ENCODE assay signal across 8 mouse cellular contexts in genomic region chr2:151543063-151543895, GRCm38 (mm10). TPM values are rescaled to one million over a fixed set of nuclear protein-coding genes. Genes with fewer than 3 reads are reported as not detected.
DNase-seq lines count a peak whose midpoint lies in the region; ATAC-seq lines count a peak whose summit lies in the region.

No protein-coding gene starts in this region.

- WGBS in intestine, embryonic 15.5 days: 2% methylated on average over 21 of the region's 21 CpGs
- 2% methylated on average over 21 of the region's 21 CpGs for WGBS in limb, embryonic 11.5 days
- WGBS in midbrain, embryonic 13.5 days: 2% methylated on average over 20 of the region's 21 CpGs

- H3K4me2 ChIP-seq in intestine, embryonic 15.5 days (replicated peaks): peak overlapping the region; percentile 67
- H3K4me2 ChIP-seq in limb, embryonic 11.5 days (ENCODE audit: low read depth, severe bottlenecking): peak overlapping the region; percentile 81
- peak overlapping the region; percentile 79 for H3K4me2 ChIP-seq in midbrain, embryonic 13.5 days (replicated peaks)

- peaks cover 73% of the 10 kb centered on the region for H3K4me1 ChIP-seq in megakaryocyte, embryonic 14.5 days
- H3K4me1 ChIP-seq in intestine, embryonic 15.5 days (replicated peaks): peaks cover 27% of the 10 kb centered on the region
- peaks cover 13% of the 10 kb centered on the region; the same call in 1 of the 2 replicates for H3K4me1 ChIP-seq in limb, embryonic 11.5 days (ENCODE audit: control insufficient read depth, insufficient read depth, low read length)
- peaks cover 46% of the 10 kb centered on the region for H3K4me1 ChIP-seq in midbrain, embryonic 13.5 days (replicated peaks)

- H3K36me3 ChIP-seq in megakaryocyte, embryonic 14.5 days (replicated peaks; ENCODE audit: low read length): peaks cover 39% of the 10 kb centered on the region
- no peaks in the 10 kb centered on the region for H3K36me3 ChIP-seq in intestine, embryonic 15.5 days
- H3K36me3 ChIP-seq in limb, embryonic 11.5 days (ENCODE audit: control insufficient read depth, insufficient read depth, low read length): peaks cover 5% of the 10 kb centered on the region; the same call in 1 of the 2 replicates
- H3K36me3 ChIP-seq in midbrain, embryonic 13.5 days: peaks cover 23% of the 10 kb centered on the region

- no peak for ATAC-seq in megakaryocyte, adult 5-6 weeks (ENCODE audit: poor library complexity, severe bottlenecking)
- peak; percentile 19; the same call in 1 of the 2 replicates for ATAC-seq in intestine, embryonic 15.5 days
- 0 out of 2 replicates have a peak, but pooled peaks have one; percentile 7 for ATAC-seq in limb, embryonic 11.5 days (ENCODE audit: insufficient number of reproducible peaks, low FRiP score, low TSS enrichment, low read depth)
- ATAC-seq in midbrain, embryonic 13.5 days: 0 out of 2 replicates have a peak, but pooled peaks have one; percentile 15

- H3K27me3 ChIP-seq in megakaryocyte, embryonic 14.5 days (replicated peaks): peaks cover 28% of the 10 kb centered on the region
- H3K27me3 ChIP-seq in intestine, embryonic 15.5 days (replicated peaks): no peaks in the 10 kb centered on the region
- no peaks in the 10 kb centered on the region for H3K27me3 ChIP-seq in limb, embryonic 11.5 days (ENCODE audit: control insufficient read depth, insufficient read depth, low read length)
- no peaks in the 10 kb centered on the region for H3K27me3 ChIP-seq in midbrain, embryonic 13.5 days

- H3K27ac ChIP-seq in intestine, embryonic 15.5 days: peak overlapping the region; percentile 95
- H3K27ac ChIP-seq in limb, embryonic 11.5 days (replicated peaks; ENCODE audit: low read depth, low read length): no peak overlapping the region
- peak overlapping the region; percentile 89 for H3K27ac ChIP-seq in midbrain, embryonic 13.5 days

- H3K9me3 ChIP-seq in megakaryocyte, embryonic 14.5 days: no peaks in the 10 kb centered on the region
- no peaks in the 10 kb centered on the region for H3K9me3 ChIP-seq in intestine, embryonic 15.5 days
- no peaks in the 10 kb centered on the region for H3K9me3 ChIP-seq in limb, embryonic 11.5 days (ENCODE audit: control insufficient read depth, low read length)
- H3K9me3 ChIP-seq in midbrain, embryonic 13.5 days: no peaks in the 10 kb centered on the region

- H3K9ac ChIP-seq in intestine, embryonic 15.5 days: peak overlapping the region; percentile 91
- peak overlapping the region; percentile 95 for H3K9ac ChIP-seq in limb, embryonic 11.5 days (ENCODE audit: low read length)
- H3K9ac ChIP-seq in midbrain, embryonic 13.5 days (replicated peaks): peak overlapping the region; percentile 91

- peak overlapping the region; percentile 95 for H3K4me3 ChIP-seq in megakaryocyte, embryonic 14.5 days (replicated peaks)
- H3K4me3 ChIP-seq in intestine, embryonic 15.5 days (replicated peaks): peak overlapping the region; percentile 88
- H3K4me3 ChIP-seq in limb, embryonic 11.5 days (ENCODE audit: low read depth, low read length): peak overlapping the region; percentile 93
- H3K4me3 ChIP-seq in midbrain, embryonic 13.5 days (replicated peaks): peak overlapping the region; percentile 80

- DNase-seq in cerebellum, adult 9-11 months: peak; percentile 54
- peak; percentile 39 for DNase-seq in gastrocnemius, postnatal 25 days
- DNase-seq in limb, embryonic 11.5 days (ENCODE audit: low spot score): peak; percentile 39
- DNase-seq in testis, postnatal 14 days (ENCODE audit: low spot score): peak; percentile 52

RNA-seq across cellular contexts. Expression of gene Fkbp1a, which starts 1.0 kb away (rescaled TPM):
- polyA plus RNA-seq in megakaryocyte, embryonic 14.5 days (2012; ENCODE audit: insufficient read depth, low replicate concordance): 98.4 and 228 TPM in 2 replicates
- total RNA-seq in megakaryocyte, adult 5-6 weeks (2015): 102 and 103 TPM in 2 replicates
- total RNA-seq in megakaryocyte, adult 5-6 weeks (2017): 20.9 and 23.9 TPM in 2 replicates
- total RNA-seq in gastrocnemius, postnatal 25 days (2021): 100 to 1,000 TPM; 164 to 182 TPM
- 589 and 626 TPM in 2 replicates for polyA plus RNA-seq in intestine, embryonic 15.5 days (2015; fragmentation: Nextera tagmentation; extraction: Ambion mirVana)
- 494 and 502 TPM in 2 replicates for polyA plus RNA-seq in limb, embryonic 11.5 days (2014; fragmentation: Nextera tagmentation; extraction: Ambion mirVana)
- 507 and 515 TPM in 2 replicates for polyA plus RNA-seq in midbrain, embryonic 13.5 days (2015; fragmentation: Nextera tagmentation; extraction: Ambion mirVana)

RNA-seq across cellular contexts. Expression of gene Sdcbp2, which starts 29.1 kb away (rescaled TPM):
- polyA plus RNA-seq in megakaryocyte, embryonic 14.5 days (2012; ENCODE audit: insufficient read depth, low replicate concordance): 1.1 TPM in 1 of 2 replicates, not detected in the other
- total RNA-seq in megakaryocyte, adult 5-6 weeks (2015): 0.82 TPM in 1 of 2 replicates, not detected in the other
- total RNA-seq in megakaryocyte, adult 5-6 weeks (2017): not detected in 2 replicates
- total RNA-seq in gastrocnemius, postnatal 25 days (2021): under 1 TPM; 0.56 to 0.77 TPM
- 15.7 and 15.9 TPM in 2 replicates for polyA plus RNA-seq in intestine, embryonic 15.5 days (2015; fragmentation: Nextera tagmentation; extraction: Ambion mirVana)
- polyA plus RNA-seq in limb, embryonic 11.5 days (2014; fragmentation: Nextera tagmentation; extraction: Ambion mirVana): 0.48 and 0.84 TPM in 2 replicates
- polyA plus RNA-seq in midbrain, embryonic 13.5 days (2015; fragmentation: Nextera tagmentation; extraction: Ambion mirVana): 0.61 and 0.62 TPM in 2 replicates

RNA-seq across cellular contexts. Expression of gene Nsfl1c, which starts 49.3 kb away (rescaled TPM):
- 28.0 and 142 TPM in 2 replicates for polyA plus RNA-seq in megakaryocyte, embryonic 14.5 days (2012; ENCODE audit: insufficient read depth, low replicate concordance)
- total RNA-seq in megakaryocyte, adult 5-6 weeks (2015): 25.0 and 26.9 TPM in 2 replicates
- total RNA-seq in megakaryocyte, adult 5-6 weeks (2017): 61.6 and 70.7 TPM in 2 replicates
- 10 to 100 TPM; 63.1 to 74.3 TPM for total RNA-seq in gastrocnemius, postnatal 25 days (2021)
- polyA plus RNA-seq in intestine, embryonic 15.5 days (2015; fragmentation: Nextera tagmentation; extraction: Ambion mirVana): 187 and 189 TPM in 2 replicates
- 313 and 321 TPM in 2 replicates for polyA plus RNA-seq in limb, embryonic 11.5 days (2014; fragmentation: Nextera tagmentation; extraction: Ambion mirVana)
- polyA plus RNA-seq in midbrain, embryonic 13.5 days (2015; fragmentation: Nextera tagmentation; extraction: Ambion mirVana): 292 and 298 TPM in 2 replicates
